Mouse (Mus musculus) adrenal gland, adult 8-10 months (tissue): ENCODE results near the gene Cfap36. TPM values are rescaled to one million over a fixed set of nuclear protein-coding genes. Genes with fewer than 3 reads are reported as not detected.
A peak's percentile ranks its signal among the peaks of the same experiment; 100 is the strongest.

Source experiments
- DNase-seq: peaks from one replicate; pipeline ENCODE4 v3.0.0; 2022
- total RNA-seq, 4 experiments: library from RNA; stranded (reverse); gene quantifications; 2 replicates each; pipeline ENCODE4 v1.2.4; 2022

The Cfap36 gene
- 10 to 100 TPM; 51.1 to 82.6 (median 64.0) TPM for total RNA-seq

- DNase-seq, result peak; percentile 93
Measured at GRCm38 (mm10) chr11:29246883-29247650, at the start of gene Cfap36. Gene Cfap36 (minus strand): TSS chr11:29247409.

- DNase-seq, result no peak
Measured at GRCm38 (mm10) chr11:29287305-29287704, 40.1 kb upstream of the Cfap36 start.

DNA sequence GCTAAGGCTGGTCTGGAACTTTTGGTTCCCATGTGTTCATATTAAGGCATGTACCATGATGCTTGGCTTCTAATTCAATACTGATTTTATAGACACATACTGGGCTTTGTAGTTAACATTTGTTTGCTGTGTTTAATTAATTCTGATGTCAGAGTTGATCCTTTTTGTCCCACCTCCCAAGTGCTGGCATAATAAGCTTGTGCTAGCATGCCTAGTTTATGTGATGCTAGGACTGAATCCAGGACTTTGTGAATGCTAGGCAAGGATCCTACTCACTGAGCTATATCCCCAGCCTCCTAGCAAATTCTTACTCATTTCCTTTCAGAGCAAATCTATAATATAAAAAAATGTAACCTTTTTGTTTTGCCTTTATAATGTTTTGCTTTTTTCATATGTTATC lies 38.8 kb upstream of the Cfap36 start:
- DNase-seq, result no peak

DNA sequence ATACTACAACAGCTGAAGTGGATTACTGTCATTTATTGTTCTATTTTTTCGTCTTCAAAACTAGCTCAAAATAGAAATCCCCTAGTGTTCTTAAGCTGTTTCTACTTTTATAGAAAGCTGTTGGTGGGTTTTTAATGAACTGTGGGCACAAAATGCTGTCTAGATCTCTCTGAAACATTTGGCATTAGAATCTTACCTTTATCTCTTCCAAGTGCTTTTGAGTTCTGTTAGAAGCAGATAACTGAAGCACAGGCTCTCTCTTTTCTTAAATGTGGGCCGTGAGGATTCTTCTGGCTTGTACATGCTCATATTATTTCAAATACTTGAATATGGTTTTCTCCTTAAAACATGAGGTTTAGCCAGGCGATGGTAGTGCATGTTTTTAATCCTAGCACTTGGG lies 27.5 kb upstream of the Cfap36 start:
- DNase-seq, result no peak

GRCm38 (mm10) chr11:29267824-29268223 lies 20.6 kb upstream of the Cfap36 start:
- DNase-seq, result no peak

GRCm38 (mm10) chr11:29254643-29255042 lies 7.4 kb upstream of the Cfap36 start:
- DNase-seq, result no peak

DNA sequence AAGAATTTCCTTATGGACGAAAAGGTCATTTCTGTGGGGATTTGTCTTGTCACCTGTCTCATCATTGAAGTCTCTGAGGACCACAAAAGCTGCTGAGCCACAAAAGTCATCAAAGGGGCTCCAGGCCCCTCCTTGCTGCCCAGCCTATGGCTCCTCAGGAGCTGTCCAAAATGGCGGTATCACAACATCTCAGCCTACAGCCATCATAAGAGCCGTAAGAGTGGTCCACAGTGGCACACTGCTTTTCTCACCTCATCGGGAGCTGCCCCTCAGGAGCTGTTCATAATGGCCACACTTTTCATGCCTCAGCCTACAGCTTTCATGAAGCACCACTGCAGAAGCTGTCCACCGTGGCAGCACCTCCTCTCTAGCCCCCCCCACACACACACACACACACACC lies 1.2 kb upstream of the Cfap36 start:
- no peak for DNase-seq

GRCm38 (mm10) chr11:29247725-29248124 lies 516 bp upstream of the Cfap36 start:
- no peak for DNase-seq

- DNase-seq, result no peak
Measured at GRCm38 (mm10) chr11:29245988-29246387, 1.2 kb downstream of the Cfap36 start.

- DNase-seq, result no peak
Measured at GRCm38 (mm10) chr11:29241961-29242360, 5.2 kb downstream of the Cfap36 start.

- DNase-seq, result no peak
Measured at GRCm38 (mm10) chr11:29239353-29239752, 7.9 kb downstream of the Cfap36 start.

DNA sequence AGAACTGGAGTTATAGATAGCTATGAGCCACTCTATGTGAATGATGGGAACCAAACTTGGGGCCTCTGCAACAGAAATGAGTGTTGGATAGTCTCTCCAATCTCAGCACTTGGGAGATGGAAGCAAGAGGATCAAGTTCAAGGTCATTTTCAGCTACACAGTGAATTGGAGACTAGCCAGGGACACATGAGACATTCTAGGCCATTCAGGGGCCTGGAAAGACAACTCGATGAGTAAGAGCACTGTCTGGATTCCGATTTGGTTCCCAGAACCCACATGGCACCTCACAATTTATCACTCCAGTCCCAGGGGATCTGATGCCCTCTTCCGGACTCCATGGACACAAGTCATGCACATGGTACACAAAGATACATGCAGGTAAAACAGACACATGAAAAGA lies 8.7 kb downstream of the Cfap36 start:
- peak; percentile 50 for DNase-seq

- DNase-seq, result no peak
Measured at GRCm38 (mm10) chr11:29238047-29238446, 9.2 kb downstream of the Cfap36 start.

- no peak for DNase-seq
Measured at GRCm38 (mm10) chr11:29237364-29237763, 9.8 kb downstream of the Cfap36 start.

DNA sequence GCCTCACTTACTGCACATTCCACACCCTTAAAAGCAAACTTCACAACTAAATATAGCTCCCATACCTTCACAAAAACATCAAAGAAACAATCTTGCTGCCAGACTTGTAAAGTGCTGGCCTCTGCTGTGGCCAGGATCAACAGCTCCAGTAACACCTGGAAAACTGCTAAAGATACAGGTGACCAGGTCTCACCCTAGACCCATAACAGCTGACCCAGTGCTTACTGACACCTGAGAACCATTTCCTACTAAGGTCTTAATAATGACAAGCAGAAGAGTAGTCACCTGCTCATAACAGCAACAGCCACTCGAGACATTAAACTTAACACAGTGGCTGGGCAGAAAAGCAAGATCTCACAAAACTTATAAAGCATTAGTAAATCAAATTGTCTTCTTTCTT lies 13.6 kb downstream of the Cfap36 start:
- DNase-seq, result no peak

DNA sequence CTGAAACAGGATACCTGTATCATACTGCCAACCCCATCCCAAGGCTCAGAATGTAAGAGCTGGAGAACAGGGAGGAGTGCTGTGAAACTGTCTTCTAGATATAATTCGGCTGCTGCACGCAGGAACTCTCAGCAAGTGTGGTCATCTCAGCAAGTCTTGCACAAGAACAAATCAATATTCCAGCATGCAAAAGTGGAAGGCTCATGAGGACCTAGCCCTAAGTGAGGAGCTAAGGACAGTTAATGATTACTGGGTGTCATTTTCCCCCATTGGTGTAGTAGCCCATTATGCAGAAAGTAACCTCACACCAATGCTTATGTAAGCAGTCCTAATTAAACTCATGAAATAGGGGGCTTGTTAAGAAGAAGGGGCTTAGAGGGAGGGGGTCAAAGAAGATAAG lies 18.3 kb downstream of the Cfap36 start:
- DNase-seq, result no peak

DNA sequence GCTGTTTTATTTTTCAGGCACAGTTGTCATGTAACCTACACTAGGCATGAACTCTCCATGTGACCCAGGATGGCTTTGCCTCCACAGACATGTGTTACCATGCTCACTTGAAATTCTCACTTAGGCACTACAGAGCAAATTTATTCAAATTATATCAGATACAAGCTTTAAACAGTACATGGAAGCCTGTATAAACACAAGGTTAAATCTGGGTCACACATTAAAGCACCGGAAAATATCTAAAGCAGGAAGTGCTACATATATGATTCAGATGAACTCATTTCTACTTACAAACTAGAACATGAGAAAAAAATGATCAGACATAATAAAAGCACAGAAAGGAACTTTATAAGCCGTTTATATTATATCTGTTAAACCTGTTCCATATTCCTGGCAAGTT lies 22.5 kb downstream of the Cfap36 start:
- DNase-seq, result no peak

GRCm38 (mm10) chr11:29222310-29222709 lies 24.9 kb downstream of the Cfap36 start:
- no peak for DNase-seq

DNA sequence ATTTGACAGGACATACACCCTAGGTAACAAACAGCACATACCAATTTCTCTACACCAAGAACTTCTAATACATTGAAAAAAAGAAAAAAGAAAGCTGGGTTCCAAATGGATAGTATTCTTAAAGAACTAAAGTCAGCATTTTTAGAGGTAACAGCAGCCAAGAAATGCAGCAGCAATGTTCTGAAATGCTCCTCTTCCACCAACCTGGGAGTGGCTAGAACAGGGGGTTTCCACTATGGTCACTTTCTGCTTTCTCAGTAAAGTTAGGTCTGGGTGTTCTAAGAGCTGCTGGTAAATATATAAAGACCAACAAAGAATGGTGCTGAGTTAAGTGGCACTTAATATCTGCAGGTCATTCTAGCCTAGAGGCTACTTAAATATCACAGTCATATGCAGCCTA lies 28.2 kb downstream of the Cfap36 start:
- DNase-seq, result no peak

- no peak for DNase-seq
Measured at GRCm38 (mm10) chr11:29216196-29216595, 31.0 kb downstream of the Cfap36 start.

DNA sequence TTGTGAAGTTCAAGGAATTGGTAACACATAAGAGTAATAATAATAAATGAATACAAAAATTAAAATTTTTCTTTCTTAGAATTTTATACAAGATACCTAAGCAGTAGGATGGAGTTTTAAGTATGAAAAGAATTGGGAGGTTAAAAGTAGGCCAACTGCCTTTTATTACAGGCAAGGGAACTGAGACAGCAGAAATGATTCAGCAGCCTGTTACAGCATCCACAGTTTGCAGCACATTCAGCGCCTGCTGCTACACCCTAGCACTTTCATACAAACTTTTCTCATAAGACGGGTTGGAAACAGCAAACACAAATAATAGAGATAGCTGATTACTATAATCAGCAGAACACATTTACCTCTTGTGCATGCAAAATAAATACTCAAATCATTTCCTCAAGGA lies 37.4 kb downstream of the Cfap36 start:
- no peak for DNase-seq

DNA sequence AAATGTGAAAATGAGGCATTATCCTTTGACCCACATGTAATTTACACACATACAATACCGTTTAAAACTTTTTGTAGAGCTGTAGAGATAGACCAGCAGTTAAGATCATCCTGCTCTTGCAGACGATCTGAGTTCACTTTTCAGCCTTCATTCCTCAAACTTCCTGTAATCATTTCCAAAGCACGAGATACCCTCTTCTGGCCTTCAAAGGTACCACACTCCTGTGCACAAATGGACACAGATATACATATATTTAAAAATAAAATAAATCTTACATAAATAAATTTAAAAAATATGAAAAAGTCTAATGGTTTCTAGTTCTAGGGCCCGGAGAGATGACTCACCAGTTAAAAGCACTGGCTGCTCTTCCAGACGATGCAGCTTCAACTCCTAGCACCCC lies 43.6 kb downstream of the Cfap36 start:
- no peak for DNase-seq

DNA sequence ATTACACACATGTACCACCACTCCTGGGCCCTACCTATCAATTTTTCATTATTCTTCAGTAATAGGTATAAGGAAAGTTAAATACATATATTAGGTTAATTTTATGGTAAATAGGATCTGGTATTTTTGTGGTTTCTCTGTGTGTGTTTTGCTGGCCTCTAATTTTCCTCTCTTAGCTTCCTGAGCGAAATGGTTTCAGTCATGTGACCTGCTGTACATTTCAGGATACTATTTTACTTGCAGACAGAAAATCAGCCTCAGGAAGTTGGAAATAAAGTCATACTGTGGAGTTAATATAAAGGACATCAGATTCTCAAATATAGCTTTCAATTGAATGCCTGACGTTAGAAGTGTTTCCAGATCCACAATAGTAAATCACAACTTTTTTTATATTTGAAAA lies 58.2 kb downstream of the Cfap36 start:
- no peak for DNase-seq

- DNase-seq, result no peak
Measured at GRCm38 (mm10) chr11:29181751-29182150, 65.5 kb downstream of the Cfap36 start.

- DNase-seq, result no peak
Measured at GRCm38 (mm10) chr11:29180657-29181056, 66.6 kb downstream of the Cfap36 start.
